Mouse (Mus musculus) erythroid progenitor cell, adult 5-6 weeks (primary cell): ENCODE data around the gene Rela. TPM values are rescaled to one million over a fixed set of nuclear protein-coding genes. Genes with fewer than 3 reads are reported as not detected.

ENCODE experiments used
- ATAC-seq: replicated peaks from 2 replicates; pipeline ENCODE4 v1.8.0; 2016; ENCODE audit warnings: moderate number of reproducible peaks, mild to moderate bottlenecking, moderate TSS enrichment, inconsistent platforms; ENCODE audit not compliant: poor library complexity, low FRiP score, severe bottlenecking
- total RNA-seq, 2 experiments: library from RNA; stranded (forward) in 1 of 2; stranded (reverse) in 1 of 2; fragments of 150-400 nt in 1 of 2; fragments of 186-747, 209-891 nt in 1 of 2; gene quantifications; 2 replicates each; pipeline versions ENCODE4 v1.2.3 to v1.2.4; 2015 to 2017; ENCODE audit warnings: low replicate concordance in 2 of 2

Gene Rela
- total RNA-seq, 2 experiments from 2014 or later, result 14.8 to 26.0 TPM

DNA sequence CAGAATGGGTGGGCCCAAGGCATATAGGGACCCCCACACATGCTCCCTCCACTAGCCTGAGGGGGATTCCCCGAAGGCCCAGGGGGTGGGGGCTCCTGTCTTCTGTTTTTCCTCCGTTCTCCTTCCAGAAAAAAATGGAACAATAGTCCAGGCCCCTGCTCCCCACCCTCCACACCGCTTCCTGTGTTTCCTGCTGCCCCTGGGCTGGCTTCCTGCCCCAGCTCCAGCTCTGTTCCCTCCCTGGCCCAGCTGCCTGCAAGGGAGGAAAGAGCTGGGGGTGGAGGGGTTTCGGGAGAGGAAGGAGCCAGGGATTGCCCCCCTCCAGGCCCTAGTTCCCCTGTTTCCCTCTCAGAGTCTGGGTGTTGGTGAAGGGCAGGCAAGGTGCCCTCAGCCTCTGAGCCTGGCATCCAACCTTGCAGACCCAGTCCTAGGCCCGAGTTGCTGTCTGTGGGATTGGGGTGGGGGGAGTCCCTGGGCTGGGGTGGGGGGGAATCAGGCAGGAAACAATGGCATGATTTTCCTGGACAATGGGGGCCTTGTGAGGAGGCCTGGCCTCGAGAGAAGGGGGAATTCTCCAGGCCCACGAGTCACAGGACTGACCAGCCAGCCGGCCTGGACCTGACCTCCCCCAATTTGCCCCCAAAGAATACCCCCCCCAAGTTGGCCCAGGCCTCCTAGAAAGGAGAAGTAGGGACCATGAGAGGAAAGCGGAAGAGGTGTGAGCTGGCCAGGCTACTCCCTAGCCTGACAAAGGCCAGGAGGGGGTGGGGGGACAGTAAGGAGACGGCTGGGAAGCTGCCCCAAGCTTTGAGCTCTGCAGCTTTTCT is 55.0 kb downstream of the Rela start:
- ATAC-seq, result no peak

DNA sequence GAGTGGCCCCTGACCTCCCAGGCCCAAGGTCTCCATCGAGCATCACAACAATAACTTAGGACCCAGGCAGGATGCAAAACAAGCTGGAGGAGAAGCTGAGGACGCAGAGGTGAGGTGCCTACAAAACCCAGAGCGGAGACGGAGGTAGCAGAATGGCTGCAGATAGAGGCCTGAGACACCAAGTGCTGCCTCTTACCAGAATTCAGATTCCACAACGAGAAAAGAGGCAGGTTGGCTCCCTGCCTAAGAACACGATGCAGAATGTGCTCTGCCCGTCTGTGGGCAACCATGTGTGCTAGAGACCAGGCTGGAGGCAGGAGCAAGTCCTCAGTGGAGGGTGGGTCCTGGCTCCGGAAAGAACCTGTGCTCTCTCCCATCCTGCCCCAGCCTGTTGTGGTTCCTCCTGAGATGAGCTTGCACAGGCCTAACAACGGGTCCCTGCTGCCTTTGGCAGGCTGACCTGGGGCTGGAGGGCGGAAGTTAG is 55.7 kb downstream of the Rela start:
- no peak for ATAC-seq

DNA sequence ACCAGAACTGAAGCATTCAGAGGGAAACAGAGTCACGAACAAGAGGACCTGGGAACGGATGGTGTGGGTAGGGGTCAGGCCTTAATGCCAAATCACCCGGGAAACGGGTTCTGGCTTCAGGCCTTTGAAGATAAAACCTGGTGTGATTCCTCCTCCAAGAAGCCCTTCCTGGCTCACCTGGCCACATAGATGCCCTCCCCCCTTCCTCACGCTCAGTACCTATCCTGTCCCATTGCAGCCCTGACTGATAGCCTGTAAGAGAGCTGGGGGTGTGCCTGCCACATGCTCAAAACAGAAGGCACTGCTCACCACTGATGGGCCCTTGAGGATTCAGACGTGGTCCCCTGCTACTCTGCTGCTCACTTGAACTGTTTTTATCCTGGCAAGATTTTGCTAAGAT is 56.5 kb downstream of the Rela start:
- ATAC-seq, result no peak

DNA sequence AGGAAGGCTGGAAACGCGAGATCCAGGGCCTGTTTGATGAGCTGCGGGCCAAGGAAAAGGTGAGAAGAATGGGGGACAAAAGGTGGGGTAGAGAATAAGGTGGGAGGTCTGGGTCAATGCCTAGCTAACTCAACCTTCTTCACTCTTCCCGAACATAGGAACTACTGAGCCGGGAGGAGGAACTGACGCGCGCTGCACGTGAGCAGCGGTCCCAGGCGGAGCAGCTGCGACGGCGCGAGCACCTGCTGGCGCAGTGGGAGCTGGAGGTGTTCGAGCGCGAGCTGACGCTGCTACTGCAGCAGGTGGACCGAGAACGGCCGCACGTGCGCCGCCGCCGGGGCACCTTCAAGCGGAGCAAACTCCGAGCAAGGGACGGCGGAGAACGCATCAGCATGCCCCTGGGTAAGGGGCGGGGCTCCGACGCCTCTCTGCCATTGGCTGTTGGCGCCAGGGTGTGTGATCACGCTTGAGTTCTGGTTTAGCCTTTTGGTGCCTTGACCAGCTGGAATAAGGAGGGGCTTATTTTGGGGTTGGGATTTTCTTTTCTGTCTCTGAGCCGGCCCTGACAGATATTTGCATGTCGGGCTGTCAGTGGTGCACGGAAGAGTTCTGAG is 58.7 kb downstream of the Rela start:
- ATAC-seq, result no peak

Other genes with a start within 250 kb of the Rela start
- 73.4 and 90.8 TPM in 2 replicates for gene Sart1, start 248.8 kb upstream of the Rela start, total RNA-seq (2015; ENCODE audit: low replicate concordance)
- 62.2 and 94.3 TPM in 2 replicates for gene Sart1, start 248.8 kb upstream of the Rela start, total RNA-seq (2017; ENCODE audit: low replicate concordance)
- not detected in 2 replicates for gene Tsga10ip, start 235.0 kb upstream of the Rela start, total RNA-seq (2015; ENCODE audit: low replicate concordance)
- not detected in 2 replicates for gene Tsga10ip, start 235.0 kb upstream of the Rela start, total RNA-seq (2017; ENCODE audit: low replicate concordance)
- 22.3 and 31.0 TPM in 2 replicates for gene Drap1, start 212.5 kb upstream of the Rela start, total RNA-seq (2015; ENCODE audit: low replicate concordance)
- 8.3 and 25.4 TPM in 2 replicates for gene Drap1, start 212.5 kb upstream of the Rela start, total RNA-seq (2017; ENCODE audit: low replicate concordance)
- gene AI837181, start 212.3 kb upstream of the Rela start, total RNA-seq (2015; ENCODE audit: low replicate concordance), result 11.7 and 16.2 TPM in 2 replicates
- gene AI837181, start 212.3 kb upstream of the Rela start, total RNA-seq (2017; ENCODE audit: low replicate concordance), result 1.9 and 13.7 TPM in 2 replicates
- gene Fosl1, start 189.9 kb upstream of the Rela start, total RNA-seq (2015; ENCODE audit: low replicate concordance), result not detected in 2 replicates
- not detected in 2 replicates for gene Fosl1, start 189.9 kb upstream of the Rela start, total RNA-seq (2017; ENCODE audit: low replicate concordance)
- gene Ccdc85b, start 179.6 kb upstream of the Rela start, total RNA-seq (2015; ENCODE audit: low replicate concordance), result not detected in 2 replicates
- 1.2 TPM in 1 of 2 replicates, not detected in the other for gene Ccdc85b, start 179.6 kb upstream of the Rela start, total RNA-seq (2017; ENCODE audit: low replicate concordance)
- gene Fibp, start 176.9 kb upstream of the Rela start, total RNA-seq (2015; ENCODE audit: low replicate concordance), result 11.5 and 21.8 TPM in 2 replicates
- 29.0 and 32.5 TPM in 2 replicates for gene Fibp, start 176.9 kb upstream of the Rela start, total RNA-seq (2017; ENCODE audit: low replicate concordance)
- gene Ctsw, start 169.0 kb upstream of the Rela start, total RNA-seq (2015; ENCODE audit: low replicate concordance), result 6.3 TPM in 1 of 2 replicates, not detected in the other
- gene Ctsw, start 169.0 kb upstream of the Rela start, total RNA-seq (2017; ENCODE audit: low replicate concordance), result not detected in 2 replicates
- gene Efemp2, start 163.5 kb upstream of the Rela start, total RNA-seq (2015; ENCODE audit: low replicate concordance), result 5.0 TPM in 1 of 2 replicates, not detected in the other
- gene Efemp2, start 163.5 kb upstream of the Rela start, total RNA-seq (2017; ENCODE audit: low replicate concordance), result not detected in 2 replicates
- 2.5 and 59.5 TPM in 2 replicates for gene Mus81, start 149.1 kb upstream of the Rela start, total RNA-seq (2015; ENCODE audit: low replicate concordance)
- gene Mus81, start 149.1 kb upstream of the Rela start, total RNA-seq (2017; ENCODE audit: low replicate concordance), result 6.5 and 11.2 TPM in 2 replicates
- gene Cfl1, start 147.0 kb upstream of the Rela start, total RNA-seq (2015; ENCODE audit: low replicate concordance), result 720 and 762 TPM in 2 replicates
- gene Cfl1, start 147.0 kb upstream of the Rela start, total RNA-seq (2017; ENCODE audit: low replicate concordance), result 460 and 469 TPM in 2 replicates
- gene 1700020D05Rik, start 133.7 kb upstream of the Rela start, total RNA-seq (2015; ENCODE audit: low replicate concordance), result 21.4 and 25.6 TPM in 2 replicates
- gene 1700020D05Rik, start 133.7 kb upstream of the Rela start, total RNA-seq (2017; ENCODE audit: low replicate concordance), result 13.8 and 18.7 TPM in 2 replicates
- gene Snx32, start 126.9 kb upstream of the Rela start, total RNA-seq (2015; ENCODE audit: low replicate concordance), result 35.3 and 43.6 TPM in 2 replicates
- gene Snx32, start 126.9 kb upstream of the Rela start, total RNA-seq (2017; ENCODE audit: low replicate concordance), result 42.5 and 42.7 TPM in 2 replicates
- not detected in 2 replicates for gene Ovol1, start 76.8 kb upstream of the Rela start, total RNA-seq (2015; ENCODE audit: low replicate concordance)
- gene Ovol1, start 76.8 kb upstream of the Rela start, total RNA-seq (2017; ENCODE audit: low replicate concordance), result not detected in 2 replicates
- 3.8 and 8.3 TPM in 2 replicates for gene Ap5b1, start 69.5 kb upstream of the Rela start, total RNA-seq (2015; ENCODE audit: low replicate concordance)
- 6.4 and 11.0 TPM in 2 replicates for gene Ap5b1, start 69.5 kb upstream of the Rela start, total RNA-seq (2017; ENCODE audit: low replicate concordance)
- 87.2 and 123 TPM in 2 replicates for gene Rnaseh2c, start 35.6 kb upstream of the Rela start, total RNA-seq (2015; ENCODE audit: low replicate concordance)
- 36.2 and 100.0 TPM in 2 replicates for gene Rnaseh2c, start 35.6 kb upstream of the Rela start, total RNA-seq (2017; ENCODE audit: low replicate concordance)
- 31.0 and 42.8 TPM in 2 replicates for gene Kat5, start 27.2 kb upstream of the Rela start, total RNA-seq (2015; ENCODE audit: low replicate concordance)
- 29.1 and 35.0 TPM in 2 replicates for gene Kat5, start 27.2 kb upstream of the Rela start, total RNA-seq (2017; ENCODE audit: low replicate concordance)
- 97.7 and 126 TPM in 2 replicates for gene Sipa1, start 26.2 kb downstream of the Rela start, total RNA-seq (2015; ENCODE audit: low replicate concordance)
- gene Sipa1, start 26.2 kb downstream of the Rela start, total RNA-seq (2017; ENCODE audit: low replicate concordance), result 127 and 129 TPM in 2 replicates
- 12.2 and 13.7 TPM in 2 replicates for gene Map3k11, start 51.3 kb downstream of the Rela start, total RNA-seq (2015; ENCODE audit: low replicate concordance)
- 9.4 and 14.1 TPM in 2 replicates for gene Map3k11, start 51.3 kb downstream of the Rela start, total RNA-seq (2017; ENCODE audit: low replicate concordance)
- 31.4 and 61.3 TPM in 2 replicates for gene Pcnx3, start 51.4 kb downstream of the Rela start, total RNA-seq (2015; ENCODE audit: low replicate concordance)
- 44.7 and 54.5 TPM in 2 replicates for gene Pcnx3, start 51.4 kb downstream of the Rela start, total RNA-seq (2017; ENCODE audit: low replicate concordance)
- gene Kcnk7, start 66.9 kb downstream of the Rela start, total RNA-seq (2015; ENCODE audit: low replicate concordance), result not detected in 2 replicates
- not detected in 2 replicates for gene Kcnk7, start 66.9 kb downstream of the Rela start, total RNA-seq (2017; ENCODE audit: low replicate concordance)
- gene Ehbp1l1, start 88.8 kb downstream of the Rela start, total RNA-seq (2015; ENCODE audit: low replicate concordance), result 176 and 250 TPM in 2 replicates
- gene Ehbp1l1, start 88.8 kb downstream of the Rela start, total RNA-seq (2017; ENCODE audit: low replicate concordance), result 668 and 983 TPM in 2 replicates
- gene Fam89b, start 92.2 kb downstream of the Rela start, total RNA-seq (2015; ENCODE audit: low replicate concordance), result 67.9 and 77.8 TPM in 2 replicates
- gene Fam89b, start 92.2 kb downstream of the Rela start, total RNA-seq (2017; ENCODE audit: low replicate concordance), result 18.7 and 41.5 TPM in 2 replicates
- 2.5 and 10.1 TPM in 2 replicates for gene Ltbp3, start 103.4 kb downstream of the Rela start, total RNA-seq (2015; ENCODE audit: low replicate concordance)
- 1.6 TPM in 1 of 2 replicates, not detected in the other for gene Ltbp3, start 103.4 kb downstream of the Rela start, total RNA-seq (2017; ENCODE audit: low replicate concordance)
- gene Scyl1, start 133.9 kb downstream of the Rela start, total RNA-seq (2015; ENCODE audit: low replicate concordance), result 18.4 and 24.1 TPM in 2 replicates
- gene Scyl1, start 133.9 kb downstream of the Rela start, total RNA-seq (2017; ENCODE audit: low replicate concordance), result 17.2 and 17.3 TPM in 2 replicates
- gene Frmd8, start 237.8 kb downstream of the Rela start, total RNA-seq (2015; ENCODE audit: low replicate concordance), result 3.6 and 9.2 TPM in 2 replicates
- gene Frmd8, start 237.8 kb downstream of the Rela start, total RNA-seq (2017; ENCODE audit: low replicate concordance), result 4.2 and 6.0 TPM in 2 replicates
- gene Slc25a45, start 240.3 kb downstream of the Rela start, total RNA-seq (2015; ENCODE audit: low replicate concordance), result 2.9 and 8.8 TPM in 2 replicates
- gene Slc25a45, start 240.3 kb downstream of the Rela start, total RNA-seq (2017; ENCODE audit: low replicate concordance), result 7.2 and 7.8 TPM in 2 replicates